Mouse (Mus musculus): ENCODE results near the gene Armc6. TPM values are rescaled to one million over a fixed set of nuclear protein-coding genes. Genes with fewer than 3 reads are reported as not detected.

The Armc6 gene
- total RNA-seq, 2 experiments from 2014 or later = 10.7 to 13.6 TPM

DNA sequence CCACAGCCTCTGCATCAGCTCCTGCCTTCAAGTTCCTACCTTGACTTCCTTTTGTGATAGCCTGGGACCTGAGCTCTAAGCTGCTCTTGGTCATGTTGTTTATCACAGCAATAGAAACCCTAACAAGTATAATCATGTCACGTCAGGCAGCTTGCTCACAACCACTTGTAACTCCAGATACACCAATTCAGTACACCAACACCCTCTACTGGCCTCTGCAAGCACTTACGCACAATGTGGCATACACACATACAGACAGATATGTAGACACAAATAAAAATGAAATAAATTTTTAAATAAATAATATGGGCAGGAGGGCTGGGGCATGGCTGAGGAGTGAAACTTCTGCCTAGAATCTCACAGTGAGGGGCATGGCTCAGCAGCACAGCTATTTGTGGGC lies 38.5 kb downstream of the Armc6 start:
- no peak for DNase-seq

DNA sequence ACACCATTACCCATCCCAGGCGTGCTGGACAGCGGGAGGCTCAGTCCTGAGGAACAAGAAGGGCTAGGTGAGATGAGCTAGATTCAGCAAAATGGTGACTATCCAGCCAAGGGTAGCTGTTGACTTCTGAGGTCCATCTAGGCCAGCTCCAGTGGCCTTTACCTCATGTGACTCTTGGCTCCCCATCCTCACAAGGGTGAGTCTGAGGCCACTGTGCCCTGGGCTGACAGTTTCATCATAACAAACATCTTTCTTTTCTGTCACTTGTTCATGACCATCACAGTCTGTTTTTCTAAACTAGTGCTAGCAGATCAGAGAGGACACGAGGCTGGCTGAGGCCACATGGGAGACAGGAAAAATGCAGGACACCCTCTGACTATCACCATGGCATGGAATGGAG lies 40.1 kb downstream of the Armc6 start:
- DNase-seq = peak in 1 of 2 experiments; percentile 53

DNA sequence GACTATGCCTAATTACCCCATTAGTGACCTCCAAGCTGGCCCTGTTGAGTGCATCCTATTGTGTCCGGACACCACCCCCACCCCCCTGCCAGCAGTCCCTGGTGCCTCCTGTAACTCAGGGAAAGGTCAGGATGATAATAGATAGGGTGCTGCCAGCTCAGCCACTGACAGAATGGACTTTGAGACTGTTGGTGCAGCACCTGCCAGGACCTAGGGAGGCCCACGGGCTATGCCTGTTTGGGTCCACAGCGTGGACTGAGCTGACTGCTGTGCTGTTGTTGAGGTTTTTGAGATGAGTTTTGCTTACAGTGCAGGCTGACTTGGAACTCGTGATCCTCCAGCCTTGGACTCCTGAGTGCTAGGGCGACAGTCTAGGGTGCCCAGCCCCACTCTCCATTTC lies 41.0 kb downstream of the Armc6 start:
- DNase-seq = no peak

GRCm38 (mm10) chr8:70188707-70189106 lies 45.6 kb downstream of the Armc6 start:
- peak in 1 of 2 experiments; percentile 47 for DNase-seq

DNA sequence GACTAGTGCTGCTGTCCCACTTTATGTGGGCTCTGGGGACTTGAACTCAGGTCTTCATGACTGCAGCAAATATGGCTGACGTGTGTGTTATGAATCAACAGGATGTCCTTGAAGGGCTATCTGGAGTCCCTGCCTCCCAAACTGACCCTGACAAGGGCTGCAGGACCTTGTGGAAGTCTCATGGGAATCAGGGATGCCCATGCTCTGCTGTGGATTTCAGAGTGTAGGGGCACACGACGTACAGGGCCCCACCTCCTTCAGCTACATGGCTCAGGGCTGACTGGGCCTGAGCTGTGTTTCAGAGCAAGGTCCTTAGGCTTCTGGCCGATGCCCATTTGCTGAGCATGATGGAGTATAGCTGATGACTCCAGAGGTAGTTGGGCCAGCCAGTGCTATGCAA lies 51.1 kb downstream of the Armc6 start:
- peak in 1 of 2 experiments; percentile 29 for DNase-seq

GRCm38 (mm10) chr8:70181903-70182252 lies 52.4 kb downstream of the Armc6 start:
- DNase-seq = no peak

DNA sequence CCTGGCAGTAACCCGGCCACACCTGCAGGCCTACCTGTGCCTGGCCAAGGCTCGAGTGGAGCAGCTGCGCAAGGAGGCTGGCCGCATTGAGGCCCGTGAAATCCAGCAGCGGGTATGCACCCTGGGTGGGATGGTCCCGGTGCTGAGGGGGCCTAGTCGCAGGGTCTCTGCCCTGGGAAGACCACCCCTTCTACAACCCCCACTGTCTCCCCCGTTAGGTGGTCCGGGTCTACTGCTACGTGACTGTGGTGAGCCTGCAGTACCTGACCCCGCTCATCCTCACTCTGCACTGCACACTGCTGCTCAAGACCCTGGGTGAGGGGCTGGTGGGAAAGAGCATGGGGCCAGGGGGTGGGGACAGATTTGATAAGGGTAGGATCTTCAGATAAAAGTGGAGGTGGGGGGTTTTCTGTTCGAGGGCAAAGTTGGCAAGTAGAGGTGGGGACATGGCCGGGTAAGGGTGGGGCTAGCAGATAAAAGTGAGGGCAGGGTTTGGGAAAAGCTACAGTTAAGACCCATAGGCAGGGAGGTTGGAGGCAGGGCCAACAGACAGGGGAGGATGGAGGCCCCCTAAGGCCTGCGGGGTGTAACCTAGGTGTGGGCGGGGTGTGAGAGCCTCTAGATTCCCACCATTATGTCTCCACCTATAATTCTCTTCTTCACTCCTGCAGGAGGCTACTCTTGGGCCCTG lies 52.9 kb downstream of the Armc6 start:
- no peak for DNase-seq

GRCm38 (mm10) chr8:70179082-70179481 lies 55.2 kb downstream of the Armc6 start:
- no peak for DNase-seq

DNA sequence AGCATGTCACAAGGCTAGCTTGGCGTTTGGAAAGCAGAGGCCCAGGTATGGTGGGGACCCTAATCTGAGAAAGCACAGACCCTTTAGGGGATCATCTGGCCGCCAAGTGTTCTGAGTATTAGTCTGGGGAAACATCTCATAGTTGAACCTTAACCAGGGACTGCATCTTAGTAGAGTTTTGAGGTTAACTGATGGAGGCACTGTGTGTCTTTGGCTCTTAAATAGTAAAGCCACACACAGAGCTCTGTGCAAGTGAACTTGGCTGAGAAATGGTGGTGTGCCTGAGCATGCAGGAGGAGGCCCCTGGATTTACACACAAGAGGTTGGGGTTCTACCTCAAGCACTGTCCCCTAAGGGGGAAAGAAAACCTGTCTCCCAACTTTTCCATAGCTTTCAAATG lies 56.0 kb downstream of the Armc6 start:
- DNase-seq = no peak

- DNase-seq = no peak
These were observed 60.2 kb downstream of the Armc6 start for GRCm38 (mm10) chr8:70174079-70174478.

GRCm38 (mm10) chr8:70173320-70173719 lies 60.9 kb downstream of the Armc6 start:
- no peak for DNase-seq

DNA sequence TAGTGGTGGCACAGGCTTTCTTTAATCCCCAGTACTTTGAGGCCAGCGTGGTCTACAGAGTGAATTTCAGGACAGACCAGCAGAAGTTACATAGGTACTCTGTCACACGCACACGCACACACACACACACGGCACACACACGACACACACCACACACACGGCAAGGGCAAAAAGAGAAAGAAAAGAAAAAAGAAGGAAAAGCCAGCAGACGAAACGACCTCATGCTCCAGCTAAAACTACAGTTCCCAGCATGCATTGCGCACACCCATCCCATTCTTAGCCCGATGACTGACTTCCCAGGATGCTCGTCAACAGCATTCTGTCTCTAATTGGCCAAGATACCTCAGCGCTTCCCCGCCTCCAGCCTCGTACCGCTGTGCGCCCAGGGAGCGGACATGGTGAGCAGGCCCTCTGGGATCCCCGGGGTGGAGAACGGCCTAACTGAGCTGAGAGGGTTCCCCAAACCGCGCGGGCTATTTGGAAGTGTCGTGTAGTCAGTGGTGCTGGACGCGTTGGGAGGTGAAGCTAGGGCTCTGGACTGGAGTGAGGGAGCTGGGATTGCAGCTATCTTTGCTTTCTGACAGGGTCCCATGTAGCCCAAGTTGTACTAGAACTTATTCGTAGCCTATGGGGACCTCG lies 62.1 kb downstream of the Armc6 start, which contains the start of gene Tmem161a:
Gene Tmem161a, plus strand, starts transcription at position 314 of the 639 bp plus-strand sequence.
- DNase-seq = peak; percentile 93 to 94

- no peak for DNase-seq
These were observed 63.0 kb downstream of the Armc6 start for GRCm38 (mm10) chr8:70171240-70171639.

- no peak for DNase-seq
These were observed 63.5 kb downstream of the Armc6 start for GRCm38 (mm10) chr8:70170748-70171147.

Other genes with a start within 250 kb of the Armc6 start
- 10 to 100 TPM; 93.2 to 94.3 TPM for gene Gatad2a, start 238.1 kb downstream of the Armc6 start, total RNA-seq (2021)
- gene Mau2, start 191.7 kb downstream of the Armc6 start, total RNA-seq (2021) = 10 to 100 TPM; 56.7 to 63.4 TPM
- 10 to 100 TPM; 30.9 to 31.5 TPM for gene Sugp1, start 191.7 kb downstream of the Armc6 start, total RNA-seq (2021)
- 1 to 10 TPM in 1 of 2 experiments, under 1 TPM in 1; 0.56 to 1.1 TPM for gene Tm6sf2, start 161.5 kb downstream of the Armc6 start, total RNA-seq (2021)
- under 1 TPM; 0.33 to 0.50 TPM for gene Hapln4, start 151.0 kb downstream of the Armc6 start, total RNA-seq (2021)
- under 1 TPM; 0.23 to 0.46 TPM for gene Ncan, start 113.6 kb downstream of the Armc6 start, total RNA-seq (2021)
- gene Nr2c2ap, start 103.1 kb downstream of the Armc6 start, total RNA-seq (2021) = 10 to 100 TPM; 17.7 to 21.5 TPM
- gene Rfxank, start 95.3 kb downstream of the Armc6 start, total RNA-seq (2021) = 10 to 100 TPM; 15.2 to 17.1 TPM
- gene Borcs8, start 95.0 kb downstream of the Armc6 start, total RNA-seq (2021) = 10 to 100 TPM; 52.5 to 55.0 TPM
- gene Mef2b, start 94.8 kb downstream of the Armc6 start, total RNA-seq (2021) = under 1 TPM; 0.46 to 0.49 TPM
- 10 to 100 TPM; 70.2 to 74.5 TPM for gene Tmem161a, start 62.1 kb downstream of the Armc6 start, total RNA-seq (2021)
- 10 to 100 TPM; 28.5 to 44.0 TPM for gene Slc25a42, start 22.2 kb downstream of the Armc6 start, total RNA-seq (2021)
- gene Sugp2, start 240 bp downstream of the Armc6 start, total RNA-seq (2021) = 10 to 100 TPM; 24.0 to 34.1 TPM
- gene Homer3, start 48.4 kb upstream of the Armc6 start, total RNA-seq (2021) = 10 to 100 TPM; 16.7 to 20.9 TPM
- 10 to 100 TPM; 69.9 to 72.0 TPM for gene Ddx49, start 68.0 kb upstream of the Armc6 start, total RNA-seq (2021)
- 100 to 1,000 TPM; 194 to 215 TPM for gene Cope, start 68.1 kb upstream of the Armc6 start, total RNA-seq (2021)
- 1 to 10 TPM; 1.8 to 2.2 TPM for gene Cers1, start 81.3 kb upstream of the Armc6 start, total RNA-seq (2021)
- under 1 TPM in 1 of 2 experiments, not detected in 1; 0.30 TPM for gene Gdf1, start 95.4 kb upstream of the Armc6 start, total RNA-seq (2021)
- 10 to 100 TPM; 62.2 to 67.6 TPM for gene Upf1, start 118.8 kb upstream of the Armc6 start, total RNA-seq (2021)
- gene Comp, start 139.1 kb upstream of the Armc6 start, total RNA-seq (2021) = not detected
- gene Crtc1, start 205.1 kb upstream of the Armc6 start, total RNA-seq (2021) = 10 to 100 TPM; 21.8 to 25.7 TPM
- 10 to 100 TPM; 23.6 to 24.4 TPM for gene Klhl26, start 242.5 kb upstream of the Armc6 start, total RNA-seq (2021)